Mouse (Mus musculus) intestine, embryonic 15.5 days (tissue): ENCODE measurements around the gene Sult1c2. TPM values are rescaled to one million over a fixed set of nuclear protein-coding genes. Genes with fewer than 3 reads are reported as not detected.

Experiments
- polyA plus RNA-seq: library from polyadenylated mRNA; unstranded; fragments of >200 nt; fragmentation: Nextera tagmentation; extraction: Ambion mirVana; gene quantifications from 2 replicates; pipeline ENCODE4 v1.2.1, GENCODE M21; 2015

The Sult1c2 gene
- polyA plus RNA-seq, 1 experiment from 2014 or later: 0.24 TPM

Other genes starting within 250 kb of the Sult1c2 start
- gene Sgo1, start 157.0 kb downstream of the Sult1c2 start, polyA plus RNA-seq: 27.8 and 36.0 TPM in 2 replicates
- gene Sult1c1, start 144.3 kb upstream of the Sult1c2 start, polyA plus RNA-seq: not detected in 2 replicates